Mouse (Mus musculus): Measurements from ENCODE around the gene Cd320. TPM values are rescaled to one million over a fixed set of nuclear protein-coding genes. Genes with fewer than 3 reads are reported as not detected.
A peak's percentile ranks its signal among the peaks of the same experiment; 100 is the strongest.

The Cd320 gene
- 11.6 and 19.2 TPM in 2 replicates for polyA plus RNA-seq (2012; rRNA removed)

DNA sequence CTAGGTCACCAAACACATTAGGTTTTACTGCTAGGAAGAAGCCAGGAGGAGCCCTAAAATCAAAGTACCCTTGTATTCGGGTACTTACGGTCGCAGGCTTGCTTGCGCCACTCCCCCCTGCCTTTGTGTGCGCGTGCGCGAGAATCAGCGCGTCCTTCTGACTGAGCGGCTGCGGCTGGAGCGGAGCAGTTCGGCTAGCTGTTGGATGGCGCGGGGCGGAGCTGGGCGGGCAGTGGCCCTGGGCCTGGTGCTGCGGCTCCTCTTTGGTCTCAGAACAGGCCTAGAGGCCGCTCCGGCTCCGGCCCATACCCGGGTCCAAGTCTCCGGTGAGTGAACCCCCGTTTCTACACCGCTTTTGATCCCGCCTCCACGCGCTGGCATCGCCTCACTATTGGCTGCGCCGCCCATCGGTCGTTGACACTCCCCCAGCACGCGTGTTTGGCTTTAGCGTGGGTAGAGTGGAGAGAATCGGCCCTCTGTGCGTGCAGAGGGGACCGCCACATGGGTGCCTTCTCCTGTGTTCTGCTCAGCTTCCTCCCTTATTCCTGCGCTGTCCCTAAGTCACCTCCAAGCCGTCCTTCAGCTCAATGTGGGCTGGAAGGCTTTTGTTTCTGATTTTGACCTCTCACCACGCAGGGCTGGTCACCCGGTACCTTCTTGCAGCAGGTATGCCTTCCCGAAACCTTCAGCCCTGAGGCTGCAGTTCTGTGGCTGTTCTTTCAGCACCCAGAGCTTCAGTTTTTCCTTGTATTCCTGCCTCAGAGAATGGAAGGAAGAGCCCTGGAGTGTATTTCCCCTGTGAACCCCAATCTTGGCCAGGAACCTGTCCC lies at the start of gene Cd320:
Gene Cd320, plus strand, starts transcription at position 126 of the 830 bp plus-strand sequence.
- H3K4me3 ChIP-seq (ENCODE audit: extremely low read depth, insufficient read depth, insufficient read length) = peak within 1 kb of the TSS; percentile 76
- no peak for TF ChIP-seq CTCF (IDR thresholded peaks at IDR 0.05; ENCODE audit: extremely low read depth, insufficient read depth, insufficient read length, insufficient replicate concordance)
- no peak for TF ChIP-seq POLR2A (IDR thresholded peaks at IDR 0.05; ENCODE audit: low read depth, low read length)
- no peaks in the 10 kb centered on the region for H3K27me3 ChIP-seq (ENCODE audit: control insufficient read depth, insufficient read depth, low read length)
- DNase-seq (ENCODE audit: low read depth in 1 of 2, low spot score in 2 of 2) = peak; percentile 85 to 89
- no peaks in the 10 kb centered on the region; the same call in 1 of the 2 replicates for H3K4me1 ChIP-seq (ENCODE audit: control insufficient read depth, insufficient read depth, insufficient read length)
- H3K36me3 ChIP-seq (ENCODE audit: control insufficient read depth, insufficient read depth, low read length) = 0 out of 2 replicates have a peak, but pooled peaks cover 3% of the 10 kb centered on the region
- under 1% methylated on average over 45 of the region's 45 CpGs for WGBS
- H3K27ac ChIP-seq (ENCODE audit: insufficient read depth, low read length) = no peak within 1 kb of the TSS

DNA sequence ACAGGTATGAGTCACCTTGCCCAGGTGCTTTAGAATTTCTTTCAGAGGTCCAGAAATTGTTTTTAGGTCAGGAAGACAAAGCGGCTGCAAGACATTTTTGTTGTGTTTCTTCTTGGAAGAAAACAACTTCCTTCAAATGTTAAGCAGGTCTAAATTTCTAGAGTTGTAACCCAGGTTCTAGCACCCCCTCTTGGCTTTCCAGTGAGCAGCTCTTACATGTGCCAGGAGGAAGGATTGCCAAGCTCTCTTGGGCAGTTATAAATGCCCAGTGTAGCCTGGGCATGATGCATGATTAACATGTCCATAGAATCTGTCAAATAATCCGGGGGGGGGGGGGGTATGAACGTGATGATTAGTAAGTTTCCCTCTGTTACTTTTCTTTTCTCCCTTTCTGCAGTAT lies 44.6 kb upstream of the Cd320 start:
- Histone ChIP-seq H3K27ac (ENCODE audit: insufficient read depth, low read length) (no peak overlapping the region), H3K27me3 (ENCODE audit: control insufficient read depth, insufficient read depth, low read length) (no peaks in the 10 kb centered on the region), H3K4me1 (ENCODE audit: control insufficient read depth, insufficient read depth, insufficient read length) (no peaks in the 10 kb centered on the region), H3K36me3 (ENCODE audit: control insufficient read depth, insufficient read depth, low read length) (no peaks in the 10 kb centered on the region), H3K4me3 (ENCODE audit: extremely low read depth, insufficient read depth, insufficient read length) (no peak overlapping the region)
- WGBS = 50% methylated on average over 3 of the region's 3 CpGs
- TF ChIP-seq POLR2A (IDR thresholded peaks at IDR 0.05; ENCODE audit: low read depth, low read length) = no peak
- TF ChIP-seq CTCF (IDR thresholded peaks at IDR 0.05; ENCODE audit: extremely low read depth, insufficient read depth, insufficient read length, insufficient replicate concordance) = no peak
- DNase-seq (ENCODE audit: low read depth in 1 of 2, low spot score in 2 of 2) = no peak

GRCm38 (mm10) chr17:33799277-33799676 lies 43.6 kb upstream of the Cd320 start:
- Histone ChIP-seq H3K4me1 (ENCODE audit: control insufficient read depth, insufficient read depth, insufficient read length) (no peaks in the 10 kb centered on the region), H3K27ac (ENCODE audit: insufficient read depth, low read length) (no peak overlapping the region)
- WGBS = 24% methylated on average over 1 of the region's 1 CpGs

GRCm38 (mm10) chr17:33802221-33802620 lies 40.7 kb upstream of the Cd320 start:
- no peak for DNase-seq (ENCODE audit: low read depth in 1 of 2, low spot score in 2 of 2)
- Histone ChIP-seq H3K27me3 (ENCODE audit: control insufficient read depth, insufficient read depth, low read length) (no peaks in the 10 kb centered on the region), H3K4me3 (ENCODE audit: extremely low read depth, insufficient read depth, insufficient read length) (no peak overlapping the region), H3K4me1 (ENCODE audit: control insufficient read depth, insufficient read depth, insufficient read length) (no peaks in the 10 kb centered on the region), H3K36me3 (ENCODE audit: control insufficient read depth, insufficient read depth, low read length) (no peaks in the 10 kb centered on the region), H3K27ac (ENCODE audit: insufficient read depth, low read length) (no peak overlapping the region)
- TF ChIP-seq CTCF (IDR thresholded peaks at IDR 0.05; ENCODE audit: extremely low read depth, insufficient read depth, insufficient read length, insufficient replicate concordance) (no peak), POLR2A (IDR thresholded peaks at IDR 0.05; ENCODE audit: low read depth, low read length) (no peak)
- WGBS = 3% methylated on average over 2 of the region's 2 CpGs

More at GRCm38 (mm10) chr17:33799277-33799676, 43.6 kb upstream of the Cd320 start:
- no peak for DNase-seq (ENCODE audit: low read depth in 1 of 2, low spot score in 2 of 2)
- Histone ChIP-seq H3K27me3 (ENCODE audit: control insufficient read depth, insufficient read depth, low read length) (no peaks in the 10 kb centered on the region), H3K36me3 (ENCODE audit: control insufficient read depth, insufficient read depth, low read length) (no peaks in the 10 kb centered on the region), H3K4me3 (ENCODE audit: extremely low read depth, insufficient read depth, insufficient read length) (no peak overlapping the region)
- TF ChIP-seq POLR2A (IDR thresholded peaks at IDR 0.05; ENCODE audit: low read depth, low read length) (no peak), CTCF (IDR thresholded peaks at IDR 0.05; ENCODE audit: extremely low read depth, insufficient read depth, insufficient read length, insufficient replicate concordance) (no peak)

DNA sequence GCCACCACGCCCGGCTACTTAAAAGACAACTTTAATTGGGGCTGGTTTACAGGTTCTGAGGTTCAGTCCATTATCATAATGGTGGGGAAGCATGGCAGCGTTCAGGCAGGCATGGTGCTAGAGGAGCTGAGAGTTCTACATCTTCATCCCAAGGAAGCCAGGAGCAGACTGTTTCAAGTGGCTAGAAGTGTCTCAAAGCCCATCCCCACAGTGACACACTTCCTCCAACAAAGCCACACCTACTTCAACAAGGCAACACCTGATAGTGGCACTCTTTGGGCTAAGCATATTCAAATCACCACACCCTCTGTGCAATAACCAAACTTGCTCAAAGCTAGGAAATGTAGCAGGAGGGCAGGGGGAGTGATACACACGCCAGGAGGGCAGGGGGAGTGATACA lies 38.7 kb upstream of the Cd320 start:
- TF ChIP-seq POLR2A (IDR thresholded peaks at IDR 0.05; ENCODE audit: low read depth, low read length) (no peak), CTCF (IDR thresholded peaks at IDR 0.05; ENCODE audit: extremely low read depth, insufficient read depth, insufficient read length, insufficient replicate concordance) (no peak)
- Histone ChIP-seq H3K36me3 (ENCODE audit: control insufficient read depth, insufficient read depth, low read length) (no peaks in the 10 kb centered on the region), H3K4me1 (ENCODE audit: control insufficient read depth, insufficient read depth, insufficient read length) (no peaks in the 10 kb centered on the region; the same call in 1 of the 2 replicates), H3K4me3 (ENCODE audit: extremely low read depth, insufficient read depth, insufficient read length) (no peak overlapping the region), H3K27me3 (ENCODE audit: control insufficient read depth, insufficient read depth, low read length) (no peaks in the 10 kb centered on the region; the same call in 1 of the 2 replicates), H3K27ac (ENCODE audit: insufficient read depth, low read length) (no peak overlapping the region)
- WGBS = 63% methylated on average over 4 of the region's 4 CpGs
- no peak for DNase-seq (ENCODE audit: low read depth in 1 of 2, low spot score in 2 of 2)

- 55% methylated on average over 1 of the region's 1 CpGs for WGBS
- no peak for DNase-seq (ENCODE audit: low read depth in 1 of 2, low spot score in 2 of 2)
- Histone ChIP-seq H3K36me3 (ENCODE audit: control insufficient read depth, insufficient read depth, low read length) (no peaks in the 10 kb centered on the region), H3K4me3 (ENCODE audit: extremely low read depth, insufficient read depth, insufficient read length) (no peak overlapping the region), H3K27ac (ENCODE audit: insufficient read depth, low read length) (no peak overlapping the region), H3K27me3 (ENCODE audit: control insufficient read depth, insufficient read depth, low read length) (no peaks in the 10 kb centered on the region; the same call in 1 of the 2 replicates), H3K4me1 (ENCODE audit: control insufficient read depth, insufficient read depth, insufficient read length) (no peaks in the 10 kb centered on the region; the same call in 1 of the 2 replicates)
- TF ChIP-seq POLR2A (IDR thresholded peaks at IDR 0.05; ENCODE audit: low read depth, low read length) (no peak), CTCF (IDR thresholded peaks at IDR 0.05; ENCODE audit: extremely low read depth, insufficient read depth, insufficient read length, insufficient replicate concordance) (no peak)
Observed at GRCm38 (mm10) chr17:33804745-33805144, 38.1 kb upstream of the Cd320 start.
